Mouse (Mus musculus): ENCODE results near the gene Gli1. TPM values are rescaled to one million over a fixed set of nuclear protein-coding genes. Genes with fewer than 3 reads are reported as not detected.

Gli1 gene
- polyA plus RNA-seq, 1 experiment from 2014 or later = 0.15 TPM

GRCm38 (mm10) chr10:127287936-127288293, 53.9 kb downstream of the Gli1 start:
- Histone ChIP-seq H3K27me3 (ENCODE audit: control insufficient read depth, insufficient read depth, low read depth, low read length) (no peaks in the 10 kb centered on the region), H3K9ac (ENCODE audit: low read depth, low read length) (peak overlapping the region; percentile 93), H3K4me2 (ENCODE audit: low read depth, low read length) (peak overlapping the region; percentile 96), H3K36me3 (ENCODE audit: control insufficient read depth, insufficient read depth) (peaks cover 34% of the 10 kb centered on the region), H3K9me3 (replicated peaks; ENCODE audit: control insufficient read depth, low read length) (no peaks in the 10 kb centered on the region), H3K4me1 (ENCODE audit: control insufficient read depth, low read depth, low read length) (peaks cover 46% of the 10 kb centered on the region), H3K4me3 (ENCODE audit: low read depth, low read length) (peak overlapping the region; percentile 75), H3K27ac (ENCODE audit: low read length) (peak overlapping the region; percentile 98)
- ATAC-seq (ENCODE audit: low read depth) = no peak
- 2% methylated on average over 3 of the region's 3 CpGs for WGBS (ENCODE audit: insufficient replicate concordance)

GRCm38 (mm10) chr10:127287271-127287935, 54.4 kb downstream of the Gli1 start:
- no peaks in the 10 kb centered on the region for H3K27me3 ChIP-seq (ENCODE audit: control insufficient read depth, insufficient read depth, low read depth, low read length)
- H3K4me3 ChIP-seq (ENCODE audit: low read depth, low read length) = peak overlapping the region; percentile 75
- no peaks in the 10 kb centered on the region for H3K9me3 ChIP-seq (replicated peaks; ENCODE audit: control insufficient read depth, low read length)
- H3K9ac ChIP-seq (ENCODE audit: low read depth, low read length) = peak overlapping the region; percentile 93
- peak overlapping the region; percentile 96 for H3K4me2 ChIP-seq (ENCODE audit: low read depth, low read length)
- H3K27ac ChIP-seq (ENCODE audit: low read length) = peak overlapping the region; percentile 98
- H3K4me1 ChIP-seq (ENCODE audit: control insufficient read depth, low read depth, low read length) = peaks cover 41% of the 10 kb centered on the region
- ATAC-seq (ENCODE audit: low read depth) = no peak
- 61% methylated on average over 15 of the region's 15 CpGs for WGBS (ENCODE audit: insufficient replicate concordance)
- peaks cover 39% of the 10 kb centered on the region for H3K36me3 ChIP-seq (ENCODE audit: control insufficient read depth, insufficient read depth)

GRCm38 (mm10) chr10:127286730-127287129, 55.0 kb downstream of the Gli1 start:
- H3K4me1 ChIP-seq (ENCODE audit: control insufficient read depth, low read depth, low read length) = peaks cover 34% of the 10 kb centered on the region
- peaks cover 46% of the 10 kb centered on the region for H3K36me3 ChIP-seq (ENCODE audit: control insufficient read depth, insufficient read depth)
- H3K27me3 ChIP-seq (ENCODE audit: control insufficient read depth, insufficient read depth, low read depth, low read length) = no peaks in the 10 kb centered on the region
- 65% methylated on average over 7 of the region's 7 CpGs for WGBS (ENCODE audit: insufficient replicate concordance)
- H3K27ac ChIP-seq (ENCODE audit: low read length) = no peak overlapping the region
- H3K9me3 ChIP-seq (replicated peaks; ENCODE audit: control insufficient read depth, low read length) = no peaks in the 10 kb centered on the region
- peak overlapping the region; percentile 75 for H3K4me3 ChIP-seq (ENCODE audit: low read depth, low read length)
- H3K4me2 ChIP-seq (ENCODE audit: low read depth, low read length) = peak overlapping the region; percentile 96
- H3K9ac ChIP-seq (ENCODE audit: low read depth, low read length) = no peak overlapping the region
- ATAC-seq (ENCODE audit: low read depth) = no peak

- no peaks in the 10 kb centered on the region for H3K27me3 ChIP-seq (ENCODE audit: control insufficient read depth, insufficient read depth, low read depth, low read length)
- no peak overlapping the region for H3K9ac ChIP-seq (ENCODE audit: low read depth, low read length)
- no peak overlapping the region for H3K4me3 ChIP-seq (ENCODE audit: low read depth, low read length)
- H3K9me3 ChIP-seq (replicated peaks; ENCODE audit: control insufficient read depth, low read length) = no peaks in the 10 kb centered on the region
- peaks cover 31% of the 10 kb centered on the region for H3K4me1 ChIP-seq (ENCODE audit: control insufficient read depth, low read depth, low read length)
- H3K36me3 ChIP-seq (ENCODE audit: control insufficient read depth, insufficient read depth) = peaks cover 51% of the 10 kb centered on the region
- H3K4me2 ChIP-seq (ENCODE audit: low read depth, low read length) = no peak overlapping the region
- no peak overlapping the region for H3K27ac ChIP-seq (ENCODE audit: low read length)
- WGBS (ENCODE audit: insufficient replicate concordance) = 77% methylated on average over 7 of the region's 7 CpGs
- no peak for ATAC-seq (ENCODE audit: low read depth)
Measured at GRCm38 (mm10) chr10:127286194-127286593, 55.6 kb downstream of the Gli1 start.

- peaks cover 31% of the 10 kb centered on the region for H3K4me1 ChIP-seq (ENCODE audit: control insufficient read depth, low read depth, low read length)
- no peak for ATAC-seq (ENCODE audit: low read depth)
- no peak overlapping the region for H3K27ac ChIP-seq (ENCODE audit: low read length)
- H3K27me3 ChIP-seq (ENCODE audit: control insufficient read depth, insufficient read depth, low read depth, low read length) = no peaks in the 10 kb centered on the region
- WGBS (ENCODE audit: insufficient replicate concordance) = 87% methylated on average over 12 of the region's 13 CpGs
- no peak overlapping the region for H3K4me2 ChIP-seq (ENCODE audit: low read depth, low read length)
- H3K4me3 ChIP-seq (ENCODE audit: low read depth, low read length) = no peak overlapping the region
- no peaks in the 10 kb centered on the region for H3K9me3 ChIP-seq (replicated peaks; ENCODE audit: control insufficient read depth, low read length)
- H3K9ac ChIP-seq (ENCODE audit: low read depth, low read length) = no peak overlapping the region
- H3K36me3 ChIP-seq (ENCODE audit: control insufficient read depth, insufficient read depth) = peaks cover 51% of the 10 kb centered on the region
Measured at GRCm38 (mm10) chr10:127285644-127286043, 56.1 kb downstream of the Gli1 start.

- H3K27me3 ChIP-seq (ENCODE audit: control insufficient read depth, insufficient read depth, low read depth, low read length) = no peaks in the 10 kb centered on the region
- no peaks in the 10 kb centered on the region for H3K9me3 ChIP-seq (replicated peaks; ENCODE audit: control insufficient read depth, low read length)
- 85% methylated on average over 11 of the region's 11 CpGs for WGBS (ENCODE audit: insufficient replicate concordance)
- ATAC-seq (ENCODE audit: low read depth) = no peak
- no peak overlapping the region for H3K4me3 ChIP-seq (ENCODE audit: low read depth, low read length)
- H3K9ac ChIP-seq (ENCODE audit: low read depth, low read length) = no peak overlapping the region
- no peak overlapping the region for H3K27ac ChIP-seq (ENCODE audit: low read length)
- no peak overlapping the region for H3K4me2 ChIP-seq (ENCODE audit: low read depth, low read length)
- peaks cover 31% of the 10 kb centered on the region for H3K4me1 ChIP-seq (ENCODE audit: control insufficient read depth, low read depth, low read length)
- H3K36me3 ChIP-seq (ENCODE audit: control insufficient read depth, insufficient read depth) = peaks cover 54% of the 10 kb centered on the region
Measured at GRCm38 (mm10) chr10:127284724-127285500, 56.9 kb downstream of the Gli1 start.

GRCm38 (mm10) chr10:127284105-127284622, 57.6 kb downstream of the Gli1 start:
- Histone ChIP-seq H3K27me3 (ENCODE audit: control insufficient read depth, insufficient read depth, low read depth, low read length) (no peaks in the 10 kb centered on the region), H3K9ac (ENCODE audit: low read depth, low read length) (no peak overlapping the region), H3K9me3 (replicated peaks; ENCODE audit: control insufficient read depth, low read length) (no peaks in the 10 kb centered on the region), H3K4me1 (ENCODE audit: control insufficient read depth, low read depth, low read length) (peaks cover 25% of the 10 kb centered on the region), H3K36me3 (ENCODE audit: control insufficient read depth, insufficient read depth) (peaks cover 60% of the 10 kb centered on the region), H3K4me3 (ENCODE audit: low read depth, low read length) (no peak overlapping the region), H3K4me2 (ENCODE audit: low read depth, low read length) (no peak overlapping the region), H3K27ac (ENCODE audit: low read length) (no peak overlapping the region)
- ATAC-seq (ENCODE audit: low read depth) = no peak
- 92% methylated on average over 7 of the region's 7 CpGs for WGBS (ENCODE audit: insufficient replicate concordance)

GRCm38 (mm10) chr10:127282620-127283215, 59.1 kb downstream of the Gli1 start:
- no peak overlapping the region for H3K27ac ChIP-seq (ENCODE audit: low read length)

GRCm38 (mm10) chr10:127281316-127281715, 60.5 kb downstream of the Gli1 start:
- no peak for ATAC-seq (ENCODE audit: low read depth)
- 78% methylated on average over 8 of the region's 8 CpGs for WGBS (ENCODE audit: insufficient replicate concordance)

More at GRCm38 (mm10) chr10:127282620-127283215, 59.1 kb downstream of the Gli1 start:
- Histone ChIP-seq H3K9me3 (replicated peaks; ENCODE audit: control insufficient read depth, low read length) (no peaks in the 10 kb centered on the region), H3K4me1 (ENCODE audit: control insufficient read depth, low read depth, low read length) (peaks cover 22% of the 10 kb centered on the region), H3K27me3 (ENCODE audit: control insufficient read depth, insufficient read depth, low read depth, low read length) (no peaks in the 10 kb centered on the region), H3K36me3 (ENCODE audit: control insufficient read depth, insufficient read depth) (peaks cover 68% of the 10 kb centered on the region), H3K4me3 (ENCODE audit: low read depth, low read length) (no peak overlapping the region), H3K9ac (ENCODE audit: low read depth, low read length) (no peak overlapping the region), H3K4me2 (ENCODE audit: low read depth, low read length) (no peak overlapping the region)
- WGBS (ENCODE audit: insufficient replicate concordance) = 75% methylated on average over 13 of the region's 13 CpGs
- ATAC-seq (ENCODE audit: low read depth) = no peak

More at GRCm38 (mm10) chr10:127281316-127281715, 60.5 kb downstream of the Gli1 start:
- no peak overlapping the region for H3K4me2 ChIP-seq (ENCODE audit: low read depth, low read length)
- H3K4me3 ChIP-seq (ENCODE audit: low read depth, low read length) = no peak overlapping the region
- H3K9me3 ChIP-seq (replicated peaks; ENCODE audit: control insufficient read depth, low read length) = no peaks in the 10 kb centered on the region
- peaks cover 8% of the 10 kb centered on the region for H3K4me1 ChIP-seq (ENCODE audit: control insufficient read depth, low read depth, low read length)
- peaks cover 69% of the 10 kb centered on the region for H3K36me3 ChIP-seq (ENCODE audit: control insufficient read depth, insufficient read depth)
- no peak overlapping the region for H3K27ac ChIP-seq (ENCODE audit: low read length)
- H3K9ac ChIP-seq (ENCODE audit: low read depth, low read length) = no peak overlapping the region
- H3K27me3 ChIP-seq (ENCODE audit: control insufficient read depth, insufficient read depth, low read depth, low read length) = no peaks in the 10 kb centered on the region

Measured in liver, embryonic 16.5 days (tissue).